Mouse (Mus musculus): ENCODE measurements at regions not wholly inside any gene's neighbourhood (a gene's known extent, or its start where the extent isn't known, plus 50 kb on each side); places are given as distances from the start of the nearest gene placed in this dataset.

DNA sequence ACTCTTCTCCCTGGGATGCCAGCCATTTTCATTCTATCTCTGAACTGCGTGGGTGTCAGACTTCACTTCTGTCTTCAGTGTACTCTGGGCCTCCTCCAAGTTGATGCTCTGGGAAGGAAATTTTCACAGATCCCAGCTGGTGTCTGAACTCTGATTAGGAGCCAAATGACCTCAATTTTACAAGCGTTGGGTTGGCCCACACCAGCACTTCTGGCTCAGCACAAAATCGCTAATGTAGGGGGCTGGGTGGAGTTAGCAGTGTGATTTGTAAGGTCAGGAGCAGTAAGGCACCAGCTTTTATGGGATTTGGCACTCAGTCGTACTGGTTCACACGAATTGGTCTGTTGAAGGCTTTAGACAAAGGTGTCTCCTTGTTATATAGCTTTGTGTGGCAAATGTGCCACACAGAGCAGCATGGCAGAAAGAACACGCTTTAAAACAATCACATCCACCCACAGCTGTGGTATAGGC is 576.3 kb upstream of the Kdm8 start:
- peak; percentile 62 for DNase-seq (ENCODE audit: low spot score)

- no peak for DNase-seq (ENCODE audit: low spot score)
Measured at GRCm38 (mm10) chr7:124868621-124869020, 575.9 kb upstream of the Kdm8 start.

DNA sequence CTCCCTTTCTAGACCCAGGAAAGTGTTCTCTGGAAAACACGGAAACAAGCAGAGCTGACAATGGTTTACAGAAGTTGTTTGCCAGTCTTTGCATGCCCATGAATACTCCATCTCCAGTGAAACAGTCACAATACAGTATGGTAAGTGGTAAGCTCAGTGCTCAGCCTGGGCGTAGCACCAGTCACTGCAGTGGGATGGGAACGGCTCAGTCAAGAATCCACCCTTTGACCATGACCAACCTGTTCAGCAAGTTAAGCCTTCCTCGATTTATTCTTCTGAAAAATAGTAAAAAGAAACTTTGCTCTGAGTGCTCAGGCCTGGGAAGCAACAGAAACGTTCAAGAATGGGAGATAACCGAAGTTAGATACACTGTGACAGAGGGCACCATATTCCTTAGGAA is 563.7 kb upstream of the Kdm8 start:
- DNase-seq (ENCODE audit: low spot score), result no peak

DNA sequence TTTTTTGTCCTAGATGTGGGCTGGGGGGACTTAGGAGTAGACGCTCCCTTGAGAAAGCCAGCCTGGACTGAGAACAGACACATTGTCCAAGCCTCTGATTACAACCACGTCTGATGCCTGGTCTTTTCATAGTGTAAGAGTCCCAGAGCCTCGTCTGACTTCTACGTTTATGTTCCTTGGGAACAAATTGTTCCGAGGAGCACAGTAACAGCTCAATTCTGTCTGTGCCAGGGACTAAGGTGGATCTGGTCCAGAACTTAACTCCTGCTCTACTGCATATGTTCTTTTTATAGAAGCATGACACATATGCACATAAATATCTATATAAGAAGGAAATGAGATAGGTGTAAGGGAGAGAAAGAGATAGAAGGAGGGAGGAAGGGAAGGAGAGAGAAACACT is 537.2 kb upstream of the Kdm8 start:
- no peak for DNase-seq (ENCODE audit: low spot score)

- no peak for DNase-seq (ENCODE audit: low spot score)
Measured at GRCm38 (mm10) chr7:124907662-124908296, 536.7 kb upstream of the Kdm8 start.

DNA sequence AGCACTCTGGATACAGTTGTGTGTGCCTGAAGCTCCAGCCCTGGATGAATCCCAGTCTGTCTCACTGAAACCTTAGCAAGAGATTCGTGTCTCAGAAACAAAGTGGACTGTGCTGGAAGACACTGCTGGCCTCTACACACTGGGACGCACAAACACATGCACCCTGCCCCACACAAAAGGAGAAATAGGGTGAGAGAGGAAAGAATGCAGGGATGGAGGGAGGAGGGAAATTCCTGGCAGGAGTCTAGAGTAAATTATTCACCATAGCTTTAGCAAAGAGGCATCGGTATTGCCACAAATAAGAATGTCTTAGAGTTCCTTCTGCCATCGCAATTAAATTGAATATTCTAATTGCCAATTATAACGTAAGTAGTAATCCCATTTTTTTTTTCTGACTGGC is 530.4 kb upstream of the Kdm8 start:
- no peak for DNase-seq (ENCODE audit: low spot score)

DNA sequence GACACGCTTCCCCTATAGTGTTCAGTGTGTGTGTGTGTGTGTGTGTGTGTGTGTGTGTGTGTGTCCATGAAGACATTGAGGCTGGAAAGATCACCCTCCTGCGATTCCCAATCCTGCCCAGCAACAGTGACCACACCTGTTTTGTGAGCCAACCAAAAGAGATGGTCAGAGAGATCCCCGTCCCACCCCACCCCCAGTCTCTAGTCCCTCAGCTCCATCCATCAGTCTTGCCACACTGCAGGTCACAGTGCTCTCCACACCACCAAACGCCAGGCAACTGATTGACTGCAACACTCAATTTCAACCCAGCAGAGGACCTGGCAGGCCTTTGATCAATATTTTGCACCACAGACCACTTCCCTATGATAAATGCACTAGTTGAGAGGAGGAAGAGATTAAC is 530.0 kb upstream of the Kdm8 start:
- DNase-seq (ENCODE audit: low spot score), result no peak

DNA sequence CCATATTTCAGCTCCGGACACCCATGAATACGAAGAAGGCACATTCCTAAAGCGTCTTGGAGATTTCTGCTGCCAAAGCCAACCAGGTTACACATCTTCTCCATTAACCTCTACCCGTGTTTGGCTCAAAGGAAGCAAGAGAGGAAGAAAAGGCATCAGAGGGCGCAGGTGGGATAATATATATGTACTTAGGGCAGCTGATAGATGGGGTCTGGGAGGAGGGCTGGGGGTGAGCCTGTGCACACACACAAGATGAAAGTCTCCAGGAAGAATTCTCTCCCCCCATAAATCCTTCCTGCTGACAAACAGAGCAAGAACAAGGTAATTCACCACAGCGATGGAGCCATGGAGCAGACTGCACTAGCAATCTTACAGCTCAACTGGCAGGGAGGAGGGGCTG is 529.5 kb upstream of the Kdm8 start:
- DNase-seq (ENCODE audit: low spot score), result no peak

- no peak for DNase-seq (ENCODE audit: low spot score)
Measured at GRCm38 (mm10) chr7:124915637-124916036, 528.8 kb upstream of the Kdm8 start.

GRCm38 (mm10) chr7:124917606-124918120 is 526.8 kb upstream of the Kdm8 start:
- DNase-seq (ENCODE audit: low spot score), result no peak

GRCm38 (mm10) chr7:124922806-124923205 is 521.7 kb upstream of the Kdm8 start:
- DNase-seq (ENCODE audit: low spot score), result no peak

- DNase-seq (ENCODE audit: low spot score), result no peak
Measured at GRCm38 (mm10) chr7:124933573-124933972, 510.9 kb upstream of the Kdm8 start.

DNA sequence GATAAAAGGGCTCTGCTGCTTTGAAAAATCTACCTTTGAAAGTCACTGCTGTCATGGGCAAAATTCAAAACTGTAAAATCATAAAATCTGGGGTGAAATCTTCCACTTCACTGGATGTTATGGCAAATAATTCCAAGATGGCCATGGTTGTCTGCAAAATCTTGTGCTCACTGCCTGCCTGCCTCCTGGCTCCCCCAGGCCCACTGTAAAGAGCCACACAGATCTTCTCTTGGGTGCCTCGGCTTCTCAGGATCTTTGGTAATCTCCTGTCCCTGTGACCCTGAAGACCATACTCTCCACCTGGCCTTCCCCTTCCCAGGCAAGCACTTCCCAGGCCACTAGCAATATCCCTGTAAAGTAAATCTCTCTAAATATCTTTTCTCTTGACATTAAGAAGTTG is 505.1 kb upstream of the Kdm8 start:
- DNase-seq (ENCODE audit: low spot score), result no peak

DNA sequence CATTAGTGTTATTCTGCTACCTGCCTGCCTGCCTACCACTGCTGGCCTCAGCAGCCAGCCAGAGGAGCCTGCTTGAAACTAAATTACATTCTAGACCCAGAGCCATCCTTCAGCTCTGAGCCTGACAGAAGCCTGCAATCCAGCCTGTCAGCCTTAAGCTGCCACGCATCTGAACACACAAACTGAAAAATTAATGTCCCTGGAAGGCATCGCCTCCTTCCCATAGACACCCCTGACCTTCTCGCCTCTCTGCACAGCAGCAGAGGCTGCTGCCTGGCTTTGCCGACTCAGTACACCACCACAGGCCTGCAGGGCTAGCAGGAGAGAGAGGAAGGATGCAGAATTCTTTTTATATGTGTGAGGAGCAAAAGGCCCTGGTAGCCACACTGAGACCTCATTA is 502.9 kb upstream of the Kdm8 start:
- no peak for DNase-seq (ENCODE audit: low spot score)

- no peak for DNase-seq (ENCODE audit: low spot score)
Measured at GRCm38 (mm10) chr7:124946424-124946823, 498.1 kb upstream of the Kdm8 start.

- no peak for DNase-seq (ENCODE audit: low spot score)
Measured at GRCm38 (mm10) chr7:124957329-124957728, 487.1 kb upstream of the Kdm8 start.

GRCm38 (mm10) chr7:124974870-124975488 is 469.5 kb upstream of the Kdm8 start:
- DNase-seq (ENCODE audit: low spot score), result no peak

GRCm38 (mm10) chr7:124989456-124989855 is 455.0 kb upstream of the Kdm8 start:
- no peak for DNase-seq (ENCODE audit: low spot score)

DNA sequence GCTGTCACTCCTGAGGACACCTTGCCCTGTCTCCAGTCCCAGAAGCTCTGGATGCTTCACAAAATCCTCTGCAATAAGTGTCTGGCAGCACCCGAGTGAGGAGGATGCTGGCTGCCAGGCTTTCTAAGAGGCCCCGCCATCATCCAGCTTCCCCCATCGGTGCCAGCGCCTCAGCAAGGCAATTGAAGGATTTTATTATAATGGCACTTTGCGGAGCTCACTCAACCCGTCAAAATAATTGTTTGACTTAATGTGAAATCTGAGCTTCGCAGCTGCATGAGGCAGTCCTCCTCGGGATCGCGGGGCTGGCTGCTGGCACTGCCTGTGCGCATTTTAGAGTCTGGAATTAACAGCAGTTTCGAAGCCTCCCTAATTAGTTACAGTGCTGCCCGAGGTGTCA is 453.8 kb upstream of the Kdm8 start:
- no peak for DNase-seq (ENCODE audit: low spot score)

- no peak for DNase-seq (ENCODE audit: low spot score)
Measured at GRCm38 (mm10) chr7:124996538-124996937, 447.9 kb upstream of the Kdm8 start.

DNA sequence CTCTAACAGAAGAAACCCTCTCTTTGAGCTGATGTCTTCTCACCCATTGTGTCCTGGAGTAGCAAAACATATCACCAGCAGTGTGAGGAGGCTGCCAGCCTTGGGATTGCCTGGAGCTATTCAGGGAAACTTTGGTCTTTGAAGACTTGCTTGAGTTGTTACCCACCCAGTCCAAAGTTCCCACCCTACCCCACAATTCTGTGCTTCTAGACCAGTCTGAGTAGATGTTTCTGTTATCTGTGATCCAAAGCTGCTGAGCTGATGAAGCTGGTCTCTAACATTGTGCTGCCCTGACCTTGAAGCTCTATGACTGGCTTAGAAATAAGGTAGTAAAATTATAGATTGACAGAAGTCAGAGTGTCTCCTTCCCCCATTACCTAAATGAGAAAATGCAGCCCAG is 443.8 kb upstream of the Kdm8 start:
- no peak for DNase-seq (ENCODE audit: low spot score)

DNA sequence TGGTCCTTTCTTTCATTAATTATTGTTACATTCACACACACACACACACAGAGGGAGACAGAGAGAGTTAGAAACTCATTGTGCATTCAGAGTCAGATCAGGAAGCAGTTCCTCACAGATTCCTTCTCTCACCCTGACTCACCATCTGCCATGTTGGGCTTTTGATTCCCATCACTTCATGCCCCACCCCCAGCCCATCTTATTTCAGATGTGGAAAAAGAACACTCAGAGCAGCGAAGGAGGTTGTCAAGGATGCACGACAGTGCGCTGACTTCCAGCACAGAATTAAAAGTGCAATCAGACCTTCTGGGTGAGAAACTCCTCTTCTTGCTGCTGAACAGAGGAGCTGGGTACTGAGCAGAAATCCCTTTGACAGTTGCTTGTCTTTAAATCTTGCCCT is 438.8 kb upstream of the Kdm8 start:
- no peak for DNase-seq (ENCODE audit: low spot score)

- no peak for DNase-seq (ENCODE audit: low spot score)
Measured at GRCm38 (mm10) chr7:125019259-125019658, 425.2 kb upstream of the Kdm8 start.

GRCm38 (mm10) chr7:125024944-125025343 is 419.5 kb upstream of the Kdm8 start:
- DNase-seq (ENCODE audit: low spot score), result no peak
